Mouse (Mus musculus) c-Kit-positive CD71-positive TER-119-negative erythroid progenitor cells, embryonic 14.5 days (primary cell): Measurements from ENCODE around the gene Prkce.

Experiments used
- DNase-seq: peaks from one replicate; pipeline ENCODE4 v3.0.0-alpha.2; 2013; ENCODE audit warnings: low read depth

The Prkce gene

GRCm38 (mm10) chr17:86336652-86337073, 169.1 kb downstream of the Prkce start:
- DNase-seq = no peak

GRCm38 (mm10) chr17:86337076-86337475, 169.5 kb downstream of the Prkce start:
- no peak for DNase-seq

GRCm38 (mm10) chr17:86338328-86338727, 170.7 kb downstream of the Prkce start:
- DNase-seq = no peak

- DNase-seq = no peak
Measured at GRCm38 (mm10) chr17:86344032-86344431, 176.4 kb downstream of the Prkce start.

- DNase-seq = no peak
Measured at GRCm38 (mm10) chr17:86345234-86346005, 177.8 kb downstream of the Prkce start.

GRCm38 (mm10) chr17:86350236-86350635, 182.7 kb downstream of the Prkce start:
- no peak for DNase-seq

GRCm38 (mm10) chr17:86350791-86351261, 183.2 kb downstream of the Prkce start:
- DNase-seq = no peak

- DNase-seq = no peak
Measured at GRCm38 (mm10) chr17:86351282-86351681, 183.7 kb downstream of the Prkce start.

GRCm38 (mm10) chr17:86352247-86353037, 184.9 kb downstream of the Prkce start:
- DNase-seq = no peak

GRCm38 (mm10) chr17:86353679-86354078, 186.1 kb downstream of the Prkce start:
- DNase-seq = no peak

GRCm38 (mm10) chr17:86354101-86354500, 186.5 kb downstream of the Prkce start:
- no peak for DNase-seq

GRCm38 (mm10) chr17:86354896-86355295, 187.3 kb downstream of the Prkce start:
- no peak for DNase-seq

- no peak for DNase-seq
Measured at GRCm38 (mm10) chr17:86355318-86355717, 187.7 kb downstream of the Prkce start.

- DNase-seq = no peak
Measured at GRCm38 (mm10) chr17:86355772-86356451, 188.3 kb downstream of the Prkce start.

GRCm38 (mm10) chr17:86358388-86358787, 190.8 kb downstream of the Prkce start:
- DNase-seq = no peak

GRCm38 (mm10) chr17:86358847-86359246, 191.3 kb downstream of the Prkce start:
- DNase-seq = no peak

GRCm38 (mm10) chr17:86360849-86361248, 193.3 kb downstream of the Prkce start:
- no peak for DNase-seq

- no peak for DNase-seq
Measured at GRCm38 (mm10) chr17:86363356-86363755, 195.8 kb downstream of the Prkce start.

- DNase-seq = no peak
Measured at GRCm38 (mm10) chr17:86364349-86365075, 196.9 kb downstream of the Prkce start.

GRCm38 (mm10) chr17:86366919-86367318, 199.3 kb downstream of the Prkce start:
- no peak for DNase-seq

- DNase-seq = no peak
Measured at GRCm38 (mm10) chr17:86367676-86368075, 200.1 kb downstream of the Prkce start.
